Mouse (Mus musculus) brain, embryonic 18.5 days (tissue): Measurements from ENCODE around the gene Rftn1.
"Not testable (repeated sequence)": the region's sequence is repeated elsewhere in the genome, so short reads cannot be mapped to it uniquely, and the experiment has no call there.

Source experiments
- DNase-seq: peaks from one replicate; pipeline ENCODE4 v3.0.0-alpha.2; 2012; ENCODE audit warnings: low read depth, low spot score

Gene Rftn1

DNA sequence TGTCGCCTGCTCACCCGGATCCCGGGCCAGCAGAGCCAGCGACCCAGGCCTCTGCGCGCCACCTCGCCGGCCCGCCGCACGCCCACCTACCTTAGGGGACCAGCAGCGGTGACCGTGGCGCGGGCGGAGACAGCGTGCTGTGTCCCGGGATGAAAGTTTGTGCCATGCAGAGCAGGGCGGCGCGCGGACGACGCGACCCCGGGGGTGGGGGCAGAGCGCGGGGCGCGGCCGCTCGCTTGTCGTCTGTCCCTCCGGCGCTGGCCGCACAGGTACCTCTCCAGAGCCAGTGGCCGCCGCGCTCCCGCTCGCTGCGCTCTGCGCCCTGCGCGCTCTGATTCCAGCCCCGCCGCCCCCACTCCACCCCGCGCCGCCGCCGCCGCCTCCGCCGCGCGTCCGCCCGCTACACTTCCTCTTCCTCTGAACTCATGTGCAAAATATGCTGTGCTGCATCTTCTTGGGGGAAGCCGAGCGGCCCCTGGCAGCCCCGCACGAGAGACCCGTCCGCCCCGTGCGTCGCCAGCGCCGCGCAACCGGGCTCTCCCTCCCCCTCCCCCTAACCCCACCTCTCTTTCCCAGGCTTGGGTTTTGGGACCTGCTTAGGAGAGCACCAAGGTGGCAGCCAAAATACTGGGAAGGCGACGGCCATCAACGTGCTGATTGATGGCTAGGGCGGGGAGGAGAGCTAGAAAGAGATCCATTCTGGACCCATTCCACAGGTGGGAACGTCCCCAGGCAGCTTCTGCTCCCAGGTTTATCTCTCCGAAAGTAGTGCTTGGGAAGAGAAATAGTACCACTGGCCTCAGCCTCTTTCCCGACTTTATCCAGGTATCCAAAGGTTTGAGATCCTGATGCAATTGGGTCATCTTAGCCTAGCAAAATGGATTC lies at the start of gene Rftn1:
Gene Rftn1, minus strand, starts transcription at position 544 of the 885 bp plus-strand sequence.
- DNase-seq: no peak

- no peak for DNase-seq
Measured at GRCm38 (mm10) chr17:50237818-50238610, 47.5 kb upstream of the Rftn1 start.

GRCm38 (mm10) chr17:50237436-50237709 lies 46.9 kb upstream of the Rftn1 start:
- DNase-seq: peak; percentile 74

- no peak for DNase-seq
Measured at GRCm38 (mm10) chr17:50236702-50237435, 46.4 kb upstream of the Rftn1 start.

DNA sequence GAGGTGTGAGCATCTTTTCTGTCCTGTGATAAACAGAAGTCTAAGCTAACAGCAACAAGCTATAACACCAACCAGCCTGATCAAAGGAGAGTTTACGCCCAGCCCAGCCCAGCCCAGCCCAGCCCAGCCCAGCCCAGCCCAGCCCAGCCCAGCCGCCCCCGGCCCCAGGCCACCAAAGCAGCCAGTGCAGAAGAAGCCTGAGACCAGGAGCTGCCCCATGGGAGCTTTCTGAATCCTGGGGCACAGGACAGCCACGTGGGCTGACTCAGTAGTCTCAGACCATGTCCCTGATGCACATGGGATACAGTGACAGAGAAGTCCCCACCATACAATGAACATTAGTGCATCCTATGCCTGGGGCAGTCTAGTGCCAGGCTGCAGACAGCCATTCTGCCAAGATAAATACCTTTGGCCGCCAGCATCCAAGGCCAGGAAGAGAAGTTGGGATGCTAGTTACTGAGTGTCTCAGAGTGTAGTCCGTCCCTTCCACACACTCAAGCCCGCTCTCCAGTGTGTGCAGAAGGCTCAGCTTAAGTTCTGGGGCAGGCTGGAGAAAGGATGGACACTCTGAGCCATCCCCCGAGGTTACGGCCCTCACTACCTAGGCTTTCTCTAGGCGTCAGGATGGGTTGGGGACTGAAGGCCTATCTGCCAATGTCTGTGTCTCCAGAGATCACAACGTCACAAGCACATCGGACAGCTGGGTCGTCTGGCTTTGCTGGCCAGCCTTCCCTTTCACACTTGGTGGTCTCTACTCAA lies 45.6 kb upstream of the Rftn1 start:
- no peak for DNase-seq

DNA sequence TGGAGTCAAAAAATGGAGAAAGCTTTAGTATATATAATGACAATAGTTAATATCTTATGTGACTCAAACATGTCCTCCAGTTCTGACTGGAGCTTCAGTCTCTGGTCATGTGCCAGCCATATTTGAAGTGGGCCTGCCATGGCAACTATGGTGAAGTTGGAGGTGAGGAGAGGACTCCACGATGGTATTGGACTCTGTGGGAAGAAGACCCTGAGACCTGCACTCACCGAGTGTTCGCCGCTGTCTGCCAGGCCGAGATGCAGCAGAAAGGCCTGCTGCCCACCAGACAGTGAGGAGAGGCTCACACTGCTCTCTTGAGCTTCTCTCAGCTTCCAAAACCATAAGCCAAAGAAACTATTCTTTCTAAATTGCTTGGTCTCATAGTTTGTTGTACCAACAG lies 43.5 kb upstream of the Rftn1 start:
- DNase-seq: no peak

DNA sequence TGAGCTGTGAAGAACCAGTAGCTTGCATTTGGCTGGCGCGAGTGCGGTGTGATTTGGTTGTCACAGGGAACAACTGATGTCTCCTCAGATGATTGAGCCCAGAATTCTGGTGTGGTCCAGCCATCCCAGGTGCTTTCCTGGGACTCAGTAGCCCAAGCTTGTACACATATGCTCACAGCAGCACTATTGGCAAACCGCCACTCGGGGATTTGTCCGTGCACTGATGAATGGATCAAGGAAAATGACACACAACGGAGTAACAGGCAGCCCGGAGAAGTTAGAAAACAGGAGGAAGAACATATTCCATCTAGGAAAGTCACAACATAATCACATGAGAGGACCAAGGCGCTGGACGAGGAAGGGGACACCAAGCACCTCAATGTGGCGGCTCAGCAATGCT lies 42.3 kb upstream of the Rftn1 start:
- DNase-seq: no peak

GRCm38 (mm10) chr17:50231206-50231605 lies 40.7 kb upstream of the Rftn1 start:
- no peak for DNase-seq

DNA sequence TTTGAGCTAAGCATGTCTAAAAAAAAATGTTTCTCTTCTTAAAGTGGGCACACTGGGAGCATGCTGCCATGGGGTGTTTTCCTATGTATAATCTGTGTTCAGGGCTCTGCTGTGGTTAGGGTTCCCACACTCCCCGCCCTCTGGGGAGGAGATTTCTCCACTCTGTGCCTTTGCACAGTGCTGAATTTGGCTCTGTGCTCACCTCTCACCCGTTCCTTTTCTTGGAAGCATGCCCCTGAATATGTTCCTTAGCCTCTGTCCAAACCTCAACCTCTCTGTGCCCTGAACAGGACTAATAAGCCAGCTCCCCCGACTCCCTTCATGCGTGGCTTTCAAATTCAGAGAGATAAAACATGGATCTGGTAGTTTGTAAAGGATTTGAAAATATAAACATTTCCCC lies 39.1 kb upstream of the Rftn1 start:
- DNase-seq: no peak

DNA sequence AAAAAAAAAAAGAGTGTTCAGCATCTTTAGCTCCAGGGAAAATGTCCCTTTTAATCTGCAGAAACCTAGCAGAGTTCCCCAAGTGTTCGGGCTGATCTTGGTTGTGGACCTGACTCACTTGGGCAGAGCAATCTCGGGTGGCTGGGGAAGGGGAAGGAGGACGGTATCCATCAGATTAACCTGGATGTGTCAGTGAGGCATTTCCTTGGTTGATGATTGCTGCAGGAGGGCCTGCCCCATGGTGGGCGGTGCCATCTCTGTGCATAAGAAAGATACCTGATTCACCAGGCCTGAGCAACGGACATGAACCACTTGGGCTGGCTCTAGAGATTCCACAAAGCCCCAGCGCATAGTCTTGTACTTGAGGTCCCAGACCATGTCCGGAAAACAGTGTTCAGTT lies 36.9 kb upstream of the Rftn1 start:
- DNase-seq: no peak

DNA sequence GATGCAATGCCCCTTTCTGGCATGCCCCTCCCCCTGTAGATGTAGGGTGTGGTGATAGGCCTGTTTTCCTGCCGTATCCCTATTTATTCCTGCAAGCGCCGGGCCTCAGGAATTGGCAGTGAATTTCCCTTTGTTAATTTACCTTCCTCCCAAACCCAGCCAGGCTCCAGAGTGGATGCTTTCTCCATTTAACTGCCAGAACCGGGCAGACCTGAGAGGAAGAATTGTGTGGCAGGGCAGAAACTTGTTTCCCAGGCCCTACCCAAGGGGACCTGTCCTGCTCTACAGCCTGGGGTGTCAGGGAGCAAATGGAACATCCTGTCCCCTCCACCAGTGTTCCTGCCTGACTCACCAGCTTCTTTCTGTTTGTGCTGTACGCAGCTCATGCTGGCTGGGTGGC lies 34.2 kb upstream of the Rftn1 start:
- DNase-seq: no peak

GRCm38 (mm10) chr17:50217978-50218377 lies 27.5 kb upstream of the Rftn1 start:
- DNase-seq: no peak

GRCm38 (mm10) chr17:50215104-50215503 lies 24.6 kb upstream of the Rftn1 start:
- DNase-seq: no peak

- no peak for DNase-seq
Measured at GRCm38 (mm10) chr17:50213117-50213516, 22.6 kb upstream of the Rftn1 start.

DNA sequence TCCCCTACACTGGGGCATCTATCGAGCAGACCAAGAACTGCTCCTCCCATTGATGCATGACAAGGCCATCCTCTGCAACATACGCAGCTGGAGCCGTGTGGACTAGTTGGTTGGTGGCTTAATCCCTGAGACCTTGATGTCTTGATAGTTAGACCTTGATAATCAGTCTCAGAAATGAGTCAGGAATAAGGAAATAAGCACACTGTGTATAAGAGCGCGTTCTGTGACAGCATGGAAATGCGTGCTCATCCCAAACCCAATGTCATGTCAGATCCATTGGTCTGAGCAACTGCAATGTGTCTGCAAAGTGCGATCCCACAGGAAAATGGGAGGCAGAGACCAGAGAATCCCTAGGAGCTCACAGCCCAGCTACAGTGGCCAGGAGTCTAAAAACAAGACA lies 21.3 kb upstream of the Rftn1 start:
- no peak for DNase-seq

GRCm38 (mm10) chr17:50209831-50210230 lies 19.4 kb upstream of the Rftn1 start:
- DNase-seq: no peak

DNA sequence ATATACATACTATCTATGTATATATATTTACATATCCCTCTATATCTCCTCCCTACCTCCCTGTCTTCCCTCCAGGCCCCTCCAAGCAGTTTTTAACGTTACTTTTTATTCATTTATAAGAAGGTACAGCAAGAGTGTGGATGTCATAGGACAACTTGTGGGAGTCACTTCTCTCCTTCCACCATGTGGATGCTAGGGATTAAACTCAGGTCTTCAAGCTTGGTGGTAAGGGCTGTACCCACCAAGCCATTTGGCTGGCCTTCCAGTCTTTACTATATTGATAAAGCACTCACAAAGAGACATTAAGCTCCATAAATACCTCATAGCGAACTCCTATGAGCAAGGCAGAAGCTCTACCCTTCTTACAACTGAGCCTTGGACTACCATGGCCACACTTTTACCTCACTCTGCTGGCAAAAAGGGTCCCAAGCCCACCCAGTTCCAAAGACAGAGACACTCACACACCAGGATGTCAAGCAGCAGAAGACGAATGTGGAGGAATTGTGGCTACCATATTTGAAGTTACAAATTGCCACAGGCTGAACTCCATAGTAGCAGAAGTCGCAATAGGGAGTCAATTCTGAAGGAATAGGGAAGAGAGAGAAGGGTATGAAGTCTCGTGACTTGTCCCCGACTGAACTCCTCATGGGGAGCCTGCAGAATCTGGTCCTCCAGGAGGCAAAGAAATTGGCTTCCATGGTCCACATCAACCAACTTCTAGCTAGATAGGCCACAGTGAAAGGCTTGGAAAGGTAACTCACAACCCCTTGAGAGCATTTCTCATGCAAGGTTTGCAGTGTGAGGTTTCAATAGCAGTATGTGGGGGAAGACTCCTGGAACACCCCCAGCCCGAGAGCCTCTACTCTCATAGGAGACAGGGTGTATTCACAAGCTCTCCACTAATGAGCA lies 17.9 kb upstream of the Rftn1 start:
- no peak for DNase-seq

DNA sequence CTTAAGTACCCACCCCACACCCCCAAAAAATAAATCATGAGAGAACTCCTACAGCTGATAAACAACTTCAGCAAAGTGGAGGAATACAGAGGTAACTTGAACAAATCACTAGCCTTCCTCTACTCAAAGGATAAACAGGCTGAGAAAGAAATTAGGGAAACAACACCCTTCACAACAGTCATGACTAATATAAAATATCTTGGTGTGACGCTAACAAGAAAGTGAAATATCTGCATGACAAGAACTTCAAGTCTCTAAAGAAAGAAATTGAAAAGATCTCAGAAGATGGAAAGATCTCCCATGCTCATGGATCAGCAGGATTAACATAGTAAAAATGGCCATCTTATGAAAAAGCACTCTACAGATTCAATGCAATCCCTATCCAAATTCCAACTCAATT lies 15.8 kb upstream of the Rftn1 start:
- DNase-seq: not testable (repeated sequence)

GRCm38 (mm10) chr17:50205840-50206239 lies 15.4 kb upstream of the Rftn1 start:
- DNase-seq: not testable (repeated sequence)

DNA sequence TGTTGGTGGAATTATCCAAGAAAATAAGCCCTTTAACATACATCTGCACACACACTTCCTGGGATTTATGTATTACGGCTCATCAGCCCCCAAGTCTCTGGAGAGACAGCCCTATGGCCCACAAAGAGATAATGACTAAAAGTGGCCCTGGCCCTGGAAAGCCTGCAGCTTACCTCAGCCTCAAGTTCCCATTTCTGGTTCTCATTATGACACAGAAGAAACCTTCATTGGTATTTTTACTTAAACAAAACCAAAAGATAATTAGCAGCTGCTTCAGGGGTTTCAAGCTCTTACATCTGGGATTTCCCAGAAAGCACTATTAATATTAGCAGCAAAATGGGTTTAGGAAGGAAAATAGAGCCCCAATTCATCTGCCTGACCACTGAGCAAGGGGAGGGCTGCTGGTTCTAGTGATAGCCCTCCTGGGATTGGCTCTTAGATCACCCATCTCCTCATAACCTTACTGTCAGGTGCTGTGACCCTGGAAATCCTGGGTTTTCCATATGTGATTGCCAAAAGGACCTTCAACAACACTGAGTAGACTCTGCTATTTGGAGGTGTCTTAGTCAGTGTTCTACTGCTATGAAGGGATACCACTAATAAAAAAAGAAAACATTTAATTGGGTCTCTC lies 14.8 kb upstream of the Rftn1 start:
- DNase-seq: no peak
